Mouse (Mus musculus) right cerebral cortex, postnatal 25 days (tissue): ENCODE data around the gene Arhgap22.

Experiments
- DNase-seq: peaks from one replicate; pipeline ENCODE4 v3.0.0; 2022

Gene Arhgap22

DNA sequence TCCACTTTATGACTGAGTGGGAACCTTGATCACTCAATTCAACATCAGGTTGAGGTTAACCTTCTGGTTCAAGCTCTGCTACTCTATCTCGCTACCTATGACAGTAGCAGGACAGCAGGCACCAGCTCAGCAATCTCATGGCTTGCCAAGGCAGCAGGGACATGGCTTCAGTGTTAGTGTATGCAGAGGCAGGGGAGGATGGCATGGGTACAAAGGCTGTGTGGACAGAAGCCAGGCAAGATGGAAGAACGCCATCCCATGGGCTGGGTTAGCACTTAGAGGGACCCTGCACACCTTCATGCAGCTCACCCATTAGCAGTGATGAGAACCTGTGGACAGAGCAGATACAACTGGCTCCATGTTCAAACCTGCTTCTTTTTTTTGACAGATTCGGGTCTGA lies 163.4 kb downstream of the Arhgap22 start:
- no peak for DNase-seq

DNA sequence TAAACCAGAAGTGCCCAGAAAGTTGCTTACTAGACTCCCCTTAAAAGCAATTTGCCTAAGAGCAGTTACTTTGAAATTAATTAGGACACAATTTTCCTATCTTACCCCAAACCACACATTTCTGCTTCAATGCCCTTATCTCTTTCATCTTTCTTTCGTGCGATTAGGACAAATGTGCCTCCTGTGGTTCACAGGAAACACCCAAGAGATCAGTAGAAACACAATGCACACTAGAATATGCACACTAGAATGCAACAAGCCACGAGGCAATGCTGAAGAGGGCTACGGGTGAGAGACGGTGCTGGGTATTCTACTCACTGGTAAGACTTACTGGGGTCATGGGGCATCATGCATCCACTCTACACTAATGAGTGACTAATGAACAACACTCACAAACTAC lies 164.9 kb downstream of the Arhgap22 start:
- DNase-seq: no peak

DNA sequence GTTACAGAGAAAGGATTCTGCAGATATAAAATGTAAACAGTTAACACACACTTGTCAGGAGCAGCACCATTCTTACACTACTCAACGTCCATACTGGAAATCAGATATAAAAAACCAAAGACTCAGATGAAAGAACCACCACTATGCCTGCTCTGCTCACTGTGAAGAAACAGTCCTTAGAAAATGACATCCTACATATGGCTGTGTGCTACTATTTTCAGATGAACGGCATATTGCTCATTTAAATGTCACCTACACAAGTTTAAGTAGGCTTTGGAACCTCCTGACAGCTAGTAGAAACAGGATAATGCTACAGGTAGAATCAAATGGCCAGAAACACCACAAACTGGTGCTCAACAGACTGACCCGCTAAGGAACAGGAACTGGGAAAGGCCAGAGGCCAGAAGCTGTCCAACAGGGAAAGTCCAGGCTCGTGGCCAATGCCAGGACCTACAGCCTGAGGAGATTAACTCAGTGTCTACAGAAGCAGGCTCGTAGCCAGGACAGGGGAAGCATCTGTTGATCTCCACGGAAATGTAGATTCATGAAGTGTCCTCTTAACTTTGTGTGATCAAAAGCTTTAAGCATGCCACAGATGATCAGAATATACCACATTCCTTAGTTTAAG lies 167.1 kb downstream of the Arhgap22 start:
- DNase-seq: no peak

DNA sequence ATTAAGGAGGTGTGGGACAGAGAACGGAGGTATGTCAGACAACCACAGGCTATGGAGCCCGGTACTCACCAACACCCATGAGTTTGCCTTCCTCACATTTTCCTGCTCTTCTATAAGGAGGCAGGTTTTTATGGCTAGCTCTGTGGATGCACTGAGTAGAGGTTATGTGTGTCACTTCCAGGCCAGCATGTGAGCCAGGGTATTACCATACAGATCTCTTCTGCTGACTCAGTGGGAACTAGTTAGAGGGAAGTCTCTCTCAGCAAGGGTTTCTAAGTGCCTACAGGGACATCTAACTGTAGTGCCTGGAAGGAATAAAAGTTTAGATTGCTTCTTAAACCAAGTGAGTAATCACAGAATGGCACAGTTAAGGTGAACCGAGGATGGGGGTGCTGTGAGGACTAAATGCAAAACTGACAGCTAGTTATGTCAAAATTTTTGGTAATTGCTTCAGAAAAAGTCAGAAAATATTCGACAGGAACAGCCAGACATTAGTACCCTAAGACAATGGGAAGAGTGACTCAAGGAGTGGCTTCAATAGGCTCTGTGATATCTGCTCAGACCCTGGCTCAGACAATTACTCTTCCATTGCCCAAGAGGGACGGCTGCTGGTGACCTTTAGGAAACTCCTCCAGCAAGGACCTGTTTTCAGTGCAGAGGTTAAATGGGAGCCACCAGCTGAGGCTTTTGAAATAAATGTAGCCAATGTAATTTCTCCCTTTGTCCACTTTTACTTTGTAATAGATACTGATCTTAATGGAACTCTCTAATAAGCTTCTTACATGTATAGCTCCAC lies 184.4 kb downstream of the Arhgap22 start:
- no peak for DNase-seq

DNA sequence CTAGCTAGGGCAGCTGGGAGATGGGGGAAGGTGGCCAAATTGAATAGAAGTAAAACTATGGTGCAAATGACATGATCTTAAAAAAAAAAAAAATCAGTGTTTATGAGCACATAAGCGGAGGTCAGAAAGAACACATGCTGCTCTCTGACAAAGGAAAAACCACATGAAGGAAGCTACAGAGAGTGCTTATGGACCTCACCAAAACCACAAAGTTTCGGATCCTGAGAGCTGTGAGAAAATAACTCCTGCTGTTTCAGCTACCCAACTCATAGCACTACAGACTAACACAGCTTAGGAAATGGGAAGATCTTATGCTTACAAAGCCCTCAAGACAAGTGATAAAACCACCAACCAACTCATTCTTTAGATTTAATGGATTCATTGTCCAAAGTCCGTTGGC lies 186.2 kb downstream of the Arhgap22 start:
- no peak for DNase-seq

DNA sequence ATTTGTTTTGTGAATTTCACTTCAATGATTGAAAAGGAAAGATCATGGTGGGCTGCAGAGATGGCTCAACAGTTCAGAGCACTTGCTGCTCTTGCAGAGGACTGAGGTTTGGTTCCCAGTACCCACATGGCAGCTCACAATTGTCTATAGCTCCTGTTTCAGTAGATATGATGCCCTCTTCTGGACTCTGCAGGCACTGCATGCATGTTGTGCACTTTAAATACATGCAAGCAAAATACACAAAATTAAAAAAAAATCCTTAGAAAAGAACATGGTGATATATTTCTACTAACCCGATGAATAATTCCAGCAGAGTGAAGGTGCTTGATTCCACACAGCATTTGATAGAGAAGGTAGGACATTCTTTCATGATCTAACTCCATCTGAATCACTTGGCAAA lies 188.5 kb downstream of the Arhgap22 start:
- DNase-seq: no peak

DNA sequence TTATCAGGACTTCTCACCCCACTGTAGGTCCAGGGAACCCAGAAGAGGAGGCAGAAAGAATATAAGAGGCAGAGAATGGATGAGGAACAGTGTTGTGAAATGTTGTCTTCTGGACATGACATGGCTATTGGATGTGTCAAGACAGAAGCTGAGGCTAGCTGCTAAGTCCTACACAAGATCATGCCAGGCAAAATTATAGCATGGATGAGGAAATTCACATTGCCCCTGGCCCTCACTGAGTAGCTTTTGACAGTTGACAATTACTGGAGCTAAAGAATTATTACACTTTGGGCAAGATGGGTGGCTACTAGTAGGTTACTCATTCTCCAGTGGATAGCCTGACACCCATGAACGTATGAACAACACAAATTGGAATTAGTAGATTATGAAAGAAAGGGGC lies 201.9 kb downstream of the Arhgap22 start:
- no peak for DNase-seq

DNA sequence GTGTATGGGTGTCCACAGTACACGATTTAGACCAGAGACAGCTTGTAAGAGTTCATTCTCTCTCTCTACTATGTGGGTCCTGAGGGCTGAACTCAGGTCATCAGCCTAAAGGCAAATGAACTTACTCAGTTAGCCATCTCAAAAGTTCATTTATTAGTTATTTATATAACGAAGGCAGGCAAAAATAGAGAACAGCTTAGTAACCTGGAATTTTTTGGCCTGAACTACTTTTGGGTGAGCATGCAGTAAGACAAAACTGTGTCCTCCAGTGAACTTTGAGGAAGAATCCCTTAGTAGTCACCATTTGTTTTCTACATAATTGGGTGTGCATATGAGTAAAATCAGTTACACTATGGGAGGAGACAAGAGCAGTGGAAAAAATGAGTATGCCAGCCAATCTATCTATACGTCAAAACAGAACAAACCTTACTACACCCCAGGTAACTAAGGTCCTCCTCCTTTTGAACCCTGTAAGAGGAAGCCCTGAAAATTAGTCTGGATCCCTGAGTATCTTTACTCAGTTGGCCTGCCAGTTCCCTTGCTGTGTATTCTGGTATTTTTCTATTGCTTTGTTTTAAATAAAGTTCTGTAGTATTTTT lies 204.6 kb downstream of the Arhgap22 start:
- no peak for DNase-seq
